Mouse (Mus musculus) forebrain, embryonic 15.5 days (tissue): ENCODE measurements at regions not wholly inside any gene's neighbourhood (a gene's known extent, or its start where the extent isn't known, plus 50 kb on each side); places are given as distances from the start of the nearest gene placed in this dataset.

ENCODE experiments used
- ATAC-seq: fragments of 200-750 bp; cut with Nextera tagmentation; replicated peaks from 2 replicates; pipeline ENCODE4 v1.8.0; 2017; ENCODE audit warnings: mild to moderate bottlenecking, moderate TSS enrichment, moderate library complexity
- H3K27ac ChIP-seq: fragments of 300-500 bp; sonication (generic); replicated peaks from 2 replicates; pipeline ENCODE4 v1.5.1; 2015; ENCODE audit warnings: mild to moderate bottlenecking, inconsistent platforms
- H3K27me3 ChIP-seq: fragments of 300-500 bp; sonication (generic); 2 replicates; pipeline ENCODE4 v1.6.1; 2015; ENCODE audit warnings: inconsistent platforms
- H3K36me3 ChIP-seq: fragments of 300-500 bp; sonication (generic); 2 replicates; pipeline ENCODE4 v1.6.1; 2015; ENCODE audit warnings: mild to moderate bottlenecking, inconsistent platforms
- H3K4me1 ChIP-seq: fragments of 300-500 bp; sonication (generic); 2 replicates; pipeline ENCODE4 v1.6.1; 2015; ENCODE audit warnings: inconsistent platforms
- H3K4me2 ChIP-seq: fragments of 300-500 bp; sonication (generic); replicated peaks from 2 replicates; pipeline ENCODE4 v1.6.1; 2015; ENCODE audit warnings: mild to moderate bottlenecking, inconsistent platforms
- H3K4me3 ChIP-seq: fragments of 300-500 bp; sonication (generic); 2 replicates; pipeline ENCODE4 v1.5.1; 2015; ENCODE audit warnings: mild to moderate bottlenecking, inconsistent platforms
- H3K9ac ChIP-seq: fragments of 300-500 bp; sonication (generic); replicated peaks from 2 replicates; pipeline ENCODE4 v1.6.1; 2015; ENCODE audit warnings: mild to moderate bottlenecking, inconsistent platforms
- H3K9me3 ChIP-seq: fragments of 300-500 bp; sonication (generic); 2 replicates; pipeline ENCODE4 v1.6.1; 2016; ENCODE audit warnings: inconsistent platforms
- WGBS: fragments of 180-500 bp; shearing (Covaris S2); methylation state at CpG from one replicate; pipeline ENCODE4 v1.1.7; 2015; ENCODE audit warnings: mixed read lengths; 5-methylcytosine and 5-hydroxymethylcytosine counted together

GRCm38 (mm10) chr17:68982094-68982493 lies 93.4 kb upstream of the Epb41l3 start:
- no peak overlapping the region for H3K4me2 ChIP-seq
- whole genome bisulfite sequencing: 95% methylated on average over 6 of the region's 6 CpGs

DNA sequence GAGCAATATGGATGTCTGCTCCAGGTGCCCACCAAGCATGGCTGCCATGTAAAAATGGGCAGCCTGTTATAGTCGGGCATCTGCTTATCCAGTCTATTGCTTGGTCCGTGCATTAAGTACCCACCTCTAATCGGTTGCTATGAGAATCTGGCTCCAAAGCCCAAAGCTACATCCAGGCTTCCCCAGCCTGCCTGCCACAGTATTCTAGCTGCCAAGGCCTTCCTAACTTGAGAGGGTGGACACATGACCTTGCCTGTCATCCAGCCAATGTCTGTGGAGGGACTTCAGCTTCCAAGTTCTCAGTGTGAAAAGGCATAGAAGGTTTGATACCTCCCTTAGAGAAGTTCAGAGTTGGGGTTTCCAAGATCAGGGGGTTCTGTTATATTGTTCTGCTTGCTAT lies 75.6 kb upstream of the Epb41l3 start:
- no peaks in the 10 kb centered on the region for H3K9me3 ChIP-seq

More at GRCm38 (mm10) chr17:68982094-68982493, 93.4 kb upstream of the Epb41l3 start:
- Histone ChIP-seq H3K9me3 (no peaks in the 10 kb centered on the region), H3K27ac (no peak overlapping the region), H3K4me3 (no peak overlapping the region), H3K9ac (no peak overlapping the region), H3K36me3 (no peaks in the 10 kb centered on the region), H3K4me1 (no peaks in the 10 kb centered on the region), H3K27me3 (no peaks in the 10 kb centered on the region)
- ATAC-seq: no peak

GRCm38 (mm10) chr17:69004051-69004450 lies 71.4 kb upstream of the Epb41l3 start:
- H3K4me1 ChIP-seq: no peaks in the 10 kb centered on the region
- 53% methylated on average over 7 of the region's 7 CpGs for WGBS
- H3K27me3 ChIP-seq: no peaks in the 10 kb centered on the region
- H3K9me3 ChIP-seq: no peaks in the 10 kb centered on the region
- no peak overlapping the region for H3K27ac ChIP-seq
- H3K9ac ChIP-seq: no peak overlapping the region
- no peak for ATAC-seq
- H3K36me3 ChIP-seq: no peaks in the 10 kb centered on the region
- H3K4me3 ChIP-seq: no peak overlapping the region
- H3K4me2 ChIP-seq: no peak overlapping the region

More for the DNA sequence above, 75.6 kb upstream of the Epb41l3 start:
- Histone ChIP-seq H3K27ac (no peak overlapping the region), H3K27me3 (no peaks in the 10 kb centered on the region), H3K9ac (no peak overlapping the region), H3K4me2 (no peak overlapping the region), H3K4me1 (no peaks in the 10 kb centered on the region), H3K36me3 (no peaks in the 10 kb centered on the region), H3K4me3 (no peak overlapping the region)
- ATAC-seq: no peak
- WGBS: 84% methylated on average over 3 of the region's 3 CpGs

DNA sequence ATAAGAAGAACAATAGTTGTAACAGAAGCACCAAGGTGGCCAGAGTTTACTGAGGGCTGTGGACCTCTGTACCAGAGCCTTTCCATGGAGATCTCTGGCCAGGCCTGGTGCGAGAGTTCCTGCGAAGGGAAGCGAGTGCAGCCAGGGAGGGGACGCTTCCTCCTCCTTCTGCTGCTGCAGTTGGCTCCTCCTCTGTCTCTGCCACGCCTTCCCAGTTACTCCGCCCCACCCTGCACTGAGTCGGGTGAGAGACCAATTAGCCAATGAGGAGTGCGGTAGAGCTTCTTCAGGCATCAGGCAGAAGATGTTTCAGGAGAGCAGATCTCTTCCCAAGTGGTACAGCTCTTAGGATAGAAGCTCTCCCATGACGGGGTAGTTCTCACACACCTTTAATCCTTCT lies 69.2 kb upstream of the Epb41l3 start:
- Histone ChIP-seq H3K4me1 (no peaks in the 10 kb centered on the region), H3K27me3 (no peaks in the 10 kb centered on the region), H3K4me3 (no peak overlapping the region), H3K9me3 (no peaks in the 10 kb centered on the region), H3K4me2 (no peak overlapping the region), H3K36me3 (no peaks in the 10 kb centered on the region), H3K27ac (no peak overlapping the region), H3K9ac (no peak overlapping the region)
- 41% methylated on average over 9 of the region's 9 CpGs for WGBS
- no peak for ATAC-seq
